Mouse (Mus musculus): ENCODE results near the gene Sln. TPM values are rescaled to one million over a fixed set of nuclear protein-coding genes. Genes with fewer than 3 reads are reported as not detected.
A peak's percentile ranks its signal among the peaks of the same experiment; 100 is the strongest.

Gene Sln
- polyA plus RNA-seq, 1 experiment from 2014 or later: 26.3 TPM

GRCm38 (mm10) chr9:53835976-53836375 is 14.0 kb upstream of the Sln start:
- no peak overlapping the region for H3K4me3 ChIP-seq (ENCODE audit: low read length)
- no peaks in the 10 kb centered on the region for H3K36me3 ChIP-seq (ENCODE audit: control insufficient read depth, insufficient read depth, low read length)
- H3K4me1 ChIP-seq (replicated peaks; ENCODE audit: control insufficient read depth, insufficient read depth, low read length): no peaks in the 10 kb centered on the region
- ATAC-seq (ENCODE audit: low read depth): no peak
- no peak overlapping the region for H3K9ac ChIP-seq (ENCODE audit: low read length)
- no peaks in the 10 kb centered on the region for H3K27me3 ChIP-seq (ENCODE audit: control insufficient read depth, insufficient read depth, low read depth, low read length)
- no peak overlapping the region for H3K4me2 ChIP-seq (ENCODE audit: low read depth, low read length)
- WGBS: 61% methylated on average over 4 of the region's 4 CpGs
- no peak overlapping the region for H3K27ac ChIP-seq (ENCODE audit: low read length)
- H3K9me3 ChIP-seq (ENCODE audit: control insufficient read depth, low read length): no peaks in the 10 kb centered on the region

GRCm38 (mm10) chr9:53838816-53839215 is 11.1 kb upstream of the Sln start:
- H3K4me1 ChIP-seq (replicated peaks; ENCODE audit: control insufficient read depth, insufficient read depth, low read length): no peaks in the 10 kb centered on the region
- H3K27me3 ChIP-seq (ENCODE audit: control insufficient read depth, insufficient read depth, low read depth, low read length): no peaks in the 10 kb centered on the region
- ATAC-seq (ENCODE audit: low read depth): no peak
- 54% methylated on average over 8 of the region's 8 CpGs for WGBS
- no peaks in the 10 kb centered on the region for H3K36me3 ChIP-seq (ENCODE audit: control insufficient read depth, insufficient read depth, low read length)
- no peaks in the 10 kb centered on the region for H3K9me3 ChIP-seq (ENCODE audit: control insufficient read depth, low read length)
- no peak overlapping the region for H3K4me2 ChIP-seq (ENCODE audit: low read depth, low read length)
- H3K27ac ChIP-seq (ENCODE audit: low read length): no peak overlapping the region
- no peak overlapping the region for H3K9ac ChIP-seq (ENCODE audit: low read length)
- no peak overlapping the region for H3K4me3 ChIP-seq (ENCODE audit: low read length)

GRCm38 (mm10) chr9:53848548-53848947 is 1.4 kb upstream of the Sln start:
- no peaks in the 10 kb centered on the region for H3K4me1 ChIP-seq (replicated peaks; ENCODE audit: control insufficient read depth, insufficient read depth, low read length)
- H3K4me3 ChIP-seq (ENCODE audit: low read length): no peak overlapping the region
- H3K4me2 ChIP-seq (ENCODE audit: low read depth, low read length): no peak overlapping the region
- no peak for ATAC-seq (ENCODE audit: low read depth)
- H3K9me3 ChIP-seq (ENCODE audit: control insufficient read depth, low read length): no peaks in the 10 kb centered on the region
- no peak overlapping the region for H3K27ac ChIP-seq (ENCODE audit: low read length)
- no peaks in the 10 kb centered on the region for H3K27me3 ChIP-seq (ENCODE audit: control insufficient read depth, insufficient read depth, low read depth, low read length)
- H3K36me3 ChIP-seq (ENCODE audit: control insufficient read depth, insufficient read depth, low read length): no peaks in the 10 kb centered on the region
- no peak overlapping the region for H3K9ac ChIP-seq (ENCODE audit: low read length)
- WGBS: 63% methylated on average over 8 of the region's 8 CpGs

GRCm38 (mm10) chr9:53852158-53852557 is 2.2 kb downstream of the Sln start:
- Histone ChIP-seq H3K9ac (ENCODE audit: low read length) (no peak overlapping the region), H3K4me1 (replicated peaks; ENCODE audit: control insufficient read depth, insufficient read depth, low read length) (no peaks in the 10 kb centered on the region), H3K27me3 (ENCODE audit: control insufficient read depth, insufficient read depth, low read depth, low read length) (no peaks in the 10 kb centered on the region), H3K36me3 (ENCODE audit: control insufficient read depth, insufficient read depth, low read length) (no peaks in the 10 kb centered on the region), H3K4me2 (ENCODE audit: low read depth, low read length) (no peak overlapping the region), H3K4me3 (ENCODE audit: low read length) (no peak overlapping the region), H3K9me3 (ENCODE audit: control insufficient read depth, low read length) (no peaks in the 10 kb centered on the region), H3K27ac (ENCODE audit: low read length) (no peak overlapping the region)
- WGBS: 63% methylated on average over 4 of the region's 4 CpGs
- no peak for ATAC-seq (ENCODE audit: low read depth)

GRCm38 (mm10) chr9:53853672-53854071 is 3.7 kb downstream of the Sln start:
- no peaks in the 10 kb centered on the region for H3K36me3 ChIP-seq (ENCODE audit: control insufficient read depth, insufficient read depth, low read length)

GRCm38 (mm10) chr9:53854525-53854924 is 4.6 kb downstream of the Sln start:
- Histone ChIP-seq H3K4me2 (ENCODE audit: low read depth, low read length) (no peak overlapping the region), H3K9ac (ENCODE audit: low read length) (no peak overlapping the region), H3K4me1 (replicated peaks; ENCODE audit: control insufficient read depth, insufficient read depth, low read length) (no peaks in the 10 kb centered on the region), H3K4me3 (ENCODE audit: low read length) (no peak overlapping the region), H3K27me3 (ENCODE audit: control insufficient read depth, insufficient read depth, low read depth, low read length) (no peaks in the 10 kb centered on the region), H3K36me3 (ENCODE audit: control insufficient read depth, insufficient read depth, low read length) (no peaks in the 10 kb centered on the region), H3K27ac (ENCODE audit: low read length) (no peak overlapping the region), H3K9me3 (ENCODE audit: control insufficient read depth, low read length) (no peaks in the 10 kb centered on the region)
- no peak for ATAC-seq (ENCODE audit: low read depth)
- 80% methylated on average over 1 of the region's 1 CpGs for WGBS

More at GRCm38 (mm10) chr9:53853672-53854071, 3.7 kb downstream of the Sln start:
- H3K4me3 ChIP-seq (ENCODE audit: low read length): no peak overlapping the region
- no peak overlapping the region for H3K9ac ChIP-seq (ENCODE audit: low read length)
- 61% methylated on average over 1 of the region's 1 CpGs for WGBS
- ATAC-seq (ENCODE audit: low read depth): no peak
- H3K27ac ChIP-seq (ENCODE audit: low read length): no peak overlapping the region
- no peaks in the 10 kb centered on the region for H3K4me1 ChIP-seq (replicated peaks; ENCODE audit: control insufficient read depth, insufficient read depth, low read length)
- no peaks in the 10 kb centered on the region for H3K27me3 ChIP-seq (ENCODE audit: control insufficient read depth, insufficient read depth, low read depth, low read length)
- no peak overlapping the region for H3K4me2 ChIP-seq (ENCODE audit: low read depth, low read length)
- H3K9me3 ChIP-seq (ENCODE audit: control insufficient read depth, low read length): no peaks in the 10 kb centered on the region

GRCm38 (mm10) chr9:53857864-53858263 is 7.9 kb downstream of the Sln start:
- Histone ChIP-seq H3K9ac (ENCODE audit: low read length) (no peak overlapping the region), H3K36me3 (ENCODE audit: control insufficient read depth, insufficient read depth, low read length) (no peaks in the 10 kb centered on the region), H3K4me2 (ENCODE audit: low read depth, low read length) (no peak overlapping the region), H3K4me3 (ENCODE audit: low read length) (no peak overlapping the region), H3K27ac (ENCODE audit: low read length) (no peak overlapping the region), H3K27me3 (ENCODE audit: control insufficient read depth, insufficient read depth, low read depth, low read length) (no peaks in the 10 kb centered on the region), H3K9me3 (ENCODE audit: control insufficient read depth, low read length) (no peaks in the 10 kb centered on the region), H3K4me1 (replicated peaks; ENCODE audit: control insufficient read depth, insufficient read depth, low read length) (no peaks in the 10 kb centered on the region)
- no peak for ATAC-seq (ENCODE audit: low read depth)
- 37% methylated on average over 5 of the region's 5 CpGs for WGBS

- H3K27ac ChIP-seq (ENCODE audit: low read length): no peak overlapping the region
- no peak for ATAC-seq (ENCODE audit: low read depth)
- H3K4me1 ChIP-seq (replicated peaks; ENCODE audit: control insufficient read depth, insufficient read depth, low read length): no peaks in the 10 kb centered on the region
- no peak overlapping the region for H3K9ac ChIP-seq (ENCODE audit: low read length)
- whole genome bisulfite sequencing: 84% methylated on average over 8 of the region's 8 CpGs
- H3K36me3 ChIP-seq (ENCODE audit: control insufficient read depth, insufficient read depth, low read length): no peaks in the 10 kb centered on the region
- H3K27me3 ChIP-seq (ENCODE audit: control insufficient read depth, insufficient read depth, low read depth, low read length): no peaks in the 10 kb centered on the region
- no peaks in the 10 kb centered on the region for H3K9me3 ChIP-seq (ENCODE audit: control insufficient read depth, low read length)
- H3K4me2 ChIP-seq (ENCODE audit: low read depth, low read length): no peak overlapping the region
- H3K4me3 ChIP-seq (ENCODE audit: low read length): no peak overlapping the region
Observed at GRCm38 (mm10) chr9:53873239-53873638, 23.3 kb downstream of the Sln start.

- Histone ChIP-seq H3K9ac (ENCODE audit: low read length) (no peak overlapping the region), H3K4me1 (replicated peaks; ENCODE audit: control insufficient read depth, insufficient read depth, low read length) (no peaks in the 10 kb centered on the region), H3K4me2 (ENCODE audit: low read depth, low read length) (no peak overlapping the region), H3K27ac (ENCODE audit: low read length) (no peak overlapping the region), H3K9me3 (ENCODE audit: control insufficient read depth, low read length) (no peaks in the 10 kb centered on the region), H3K4me3 (ENCODE audit: low read length) (no peak overlapping the region), H3K27me3 (ENCODE audit: control insufficient read depth, insufficient read depth, low read depth, low read length) (no peaks in the 10 kb centered on the region), H3K36me3 (ENCODE audit: control insufficient read depth, insufficient read depth, low read length) (no peaks in the 10 kb centered on the region)
- 12% methylated on average over 2 of the region's 2 CpGs for WGBS
- peak; percentile 66 for ATAC-seq (ENCODE audit: low read depth)
Observed at GRCm38 (mm10) chr9:53877423-53877822, 27.5 kb downstream of the Sln start.

- Histone ChIP-seq H3K4me3 (ENCODE audit: low read length) (no peak overlapping the region), H3K9ac (ENCODE audit: low read length) (no peak overlapping the region), H3K36me3 (ENCODE audit: control insufficient read depth, insufficient read depth, low read length) (no peaks in the 10 kb centered on the region), H3K9me3 (ENCODE audit: control insufficient read depth, low read length) (no peaks in the 10 kb centered on the region), H3K4me2 (ENCODE audit: low read depth, low read length) (no peak overlapping the region), H3K27me3 (ENCODE audit: control insufficient read depth, insufficient read depth, low read depth, low read length) (no peaks in the 10 kb centered on the region), H3K4me1 (replicated peaks; ENCODE audit: control insufficient read depth, insufficient read depth, low read length) (no peaks in the 10 kb centered on the region), H3K27ac (ENCODE audit: low read length) (no peak overlapping the region)
- WGBS: 92% methylated on average over 23 of the region's 23 CpGs
- ATAC-seq (ENCODE audit: low read depth): no peak
Observed at GRCm38 (mm10) chr9:53883588-53884280, 33.8 kb downstream of the Sln start.
